Mouse (Mus musculus) liver, adult 2 months (tissue): Measurements from ENCODE around the gene Rbms1. TPM values are rescaled to one million over a fixed set of nuclear protein-coding genes. Genes with fewer than 3 reads are reported as not detected.
"Not testable (repeated sequence)": the region's sequence is repeated elsewhere in the genome, so short reads cannot be mapped to it uniquely, and the experiment has no call there.

Source experiments
- DNase-seq: peaks from one replicate; pipeline ENCODE4 v3.0.0-alpha.2; 2011; ENCODE audit warnings: low read depth, low spot score; ENCODE audit errors: extremely low read depth
- H3K27ac ChIP-seq: fragments of 200-500 bp; replicated peaks from 2 replicates; pipeline ENCODE4 v1.5.1; 2012; ENCODE audit warnings: low read depth, mild to moderate bottlenecking, control low read depth, inconsistent platforms, low read length; ENCODE audit not compliant: insufficient read depth
- H3K27me3 ChIP-seq: fragments of 200-500 bp; 2 replicates; pipeline ENCODE4 v1.6.1; 2012; ENCODE audit warnings: mild to moderate bottlenecking, moderate library complexity, low read length, inconsistent platforms; ENCODE audit not compliant: control insufficient read depth, insufficient read depth
- H3K36me3 ChIP-seq: fragments of 200-500 bp; 2 replicates; pipeline ENCODE4 v1.6.1; 2012; ENCODE audit warnings: low read length, inconsistent platforms; ENCODE audit not compliant: control insufficient read depth, insufficient read depth
- H3K4me1 ChIP-seq: fragments of 200-500 bp; 2 replicates; pipeline ENCODE4 v1.6.1; 2011; ENCODE audit warnings: low read length; ENCODE audit not compliant: control insufficient read depth, insufficient read depth
- H3K4me3 ChIP-seq: fragments of 200-500 bp; 2 replicates; pipeline ENCODE4 v1.5.1; 2011; ENCODE audit warnings: low read depth, mild to moderate bottlenecking, control low read depth, low read length, moderate library complexity; ENCODE audit not compliant: insufficient read depth
- H3K79me2 ChIP-seq: fragments of 200-500 bp; 2 replicates; pipeline ENCODE4 v1.6.1; 2012; ENCODE audit warnings: inconsistent platforms, mild to moderate bottlenecking, low read length, moderate library complexity; ENCODE audit not compliant: control insufficient read depth, insufficient read depth
- H3K9ac ChIP-seq: fragments of 200-500 bp; 2 replicates; pipeline ENCODE4 v1.6.1; 2012; ENCODE audit warnings: low read depth, mild to moderate bottlenecking, control low read depth, inconsistent platforms, low read length
- CTCF ChIP-seq: fragments of 200-500 bp; IDR thresholded peaks from 2 replicates; pipeline ENCODE4 v1.5.1; 2011; ENCODE audit warnings: low read depth, low read length, control low read depth
- POLR2A ChIP-seq: fragments of 200-500 bp; IDR thresholded peaks from 2 replicates; pipeline ENCODE4 v1.6.1; 2011; ENCODE audit warnings: low read length, control low read depth; ENCODE audit not compliant: insufficient read depth; ENCODE audit errors: extremely low read depth
- WGBS: fragments of 180-500 bp; shearing (Covaris S2); methylation state at CpG from one replicate; pipeline ENCODE4 v1.1.7; 2018; 5-methylcytosine and 5-hydroxymethylcytosine counted together
- polyA plus RNA-seq: library from polyadenylated mRNA; depleted of rRNA; stranded (reverse); fragments of >200 nt; gene quantifications from 2 replicates; pipeline ENCODE4 v1.2.3, GENCODE M21; 2012
- total RNA-seq: library from RNA; depleted of rRNA; stranded (reverse); fragments of >200 nt; gene quantifications from 2 replicates; pipeline ENCODE4 v1.2.3, GENCODE M21; 2014

The Rbms1 gene
- total and polyA plus RNA-seq, 2 experiments: 25.8 to 54.6 TPM

GRCm38 (mm10) chr2:60837616-60838015, 125.4 kb downstream of the Rbms1 start:
- H3K4me3 ChIP-seq: no peak overlapping the region
- peak; percentile 62 for DNase-seq
- peaks cover 7% of the 10 kb centered on the region; the same call in 1 of the 2 replicates for H3K79me2 ChIP-seq
- 0 out of 2 replicates have a peak overlapping the region, but pooled peaks have one; percentile 25 for H3K27ac ChIP-seq
- TF ChIP-seq CTCF (no peak), POLR2A (no peak)
- no peaks in the 10 kb centered on the region for H3K27me3 ChIP-seq
- H3K36me3 ChIP-seq: peaks cover 5% of the 10 kb centered on the region; the same call in 1 of the 2 replicates
- H3K4me1 ChIP-seq: peaks cover 16% of the 10 kb centered on the region
- no peak overlapping the region for H3K9ac ChIP-seq
- WGBS: 28% methylated on average over 5 of the region's 5 CpGs

GRCm38 (mm10) chr2:60836237-60836636, 126.8 kb downstream of the Rbms1 start:
- H3K9ac ChIP-seq: no peak overlapping the region
- 95% methylated on average over 7 of the region's 7 CpGs for WGBS
- H3K27me3 ChIP-seq: no peaks in the 10 kb centered on the region
- no peak for DNase-seq
- H3K79me2 ChIP-seq: peaks cover 7% of the 10 kb centered on the region; the same call in 1 of the 2 replicates
- H3K36me3 ChIP-seq: no peaks in the 10 kb centered on the region
- peaks cover 16% of the 10 kb centered on the region for H3K4me1 ChIP-seq
- TF ChIP-seq POLR2A (no peak), CTCF (no peak)
- no peak overlapping the region for H3K4me3 ChIP-seq
- H3K27ac ChIP-seq: peak overlapping the region; percentile 18; the same call in 1 of the 2 replicates

- Histone ChIP-seq H3K79me2 (peaks cover 11% of the 10 kb centered on the region; the same call in 1 of the 2 replicates), H3K4me3 (no peak overlapping the region), H3K9ac (no peak overlapping the region), H3K27me3 (no peaks in the 10 kb centered on the region), H3K36me3 (no peaks in the 10 kb centered on the region), H3K27ac (no peak overlapping the region), H3K4me1 (peaks cover 17% of the 10 kb centered on the region)
- TF ChIP-seq POLR2A: no peak
- no peak for TF ChIP-seq CTCF
- DNase-seq: no peak
- WGBS: 81% methylated on average over 7 of the region's 7 CpGs
Measured at GRCm38 (mm10) chr2:60834293-60834692, 128.7 kb downstream of the Rbms1 start.

- no peak overlapping the region for H3K9ac ChIP-seq
- H3K4me3 ChIP-seq: no peak overlapping the region
- peaks cover 10% of the 10 kb centered on the region; the same call in 1 of the 2 replicates for H3K79me2 ChIP-seq
- H3K4me1 ChIP-seq: peaks cover 7% of the 10 kb centered on the region
- DNase-seq: no peak
- 92% methylated on average over 8 of the region's 8 CpGs for WGBS
- H3K36me3 ChIP-seq: no peaks in the 10 kb centered on the region
- no peaks in the 10 kb centered on the region for H3K27me3 ChIP-seq
- no peak for TF ChIP-seq POLR2A
- no peak for TF ChIP-seq CTCF
- H3K27ac ChIP-seq: no peak overlapping the region
Measured at GRCm38 (mm10) chr2:60832254-60832653, 130.7 kb downstream of the Rbms1 start.

GRCm38 (mm10) chr2:60830464-60830863, 132.5 kb downstream of the Rbms1 start:
- peaks cover 17% of the 10 kb centered on the region; the same call in 1 of the 2 replicates for H3K79me2 ChIP-seq
- not testable (repeated sequence) for H3K9ac ChIP-seq, H3K36me3 ChIP-seq, H3K4me1 ChIP-seq, H3K27ac ChIP-seq, H3K27me3 ChIP-seq, DNase-seq, H3K4me3 ChIP-seq
- 29% methylated on average over 1 of the region's 1 CpGs for WGBS

- Histone ChIP-seq H3K27me3 (no peaks in the 10 kb centered on the region), H3K27ac (no peak overlapping the region), H3K9ac (no peak overlapping the region), H3K79me2 (peaks cover 16% of the 10 kb centered on the region; the same call in 1 of the 2 replicates), H3K4me3 (no peak overlapping the region), H3K4me1 (peaks cover 8% of the 10 kb centered on the region), H3K36me3 (no peaks in the 10 kb centered on the region)
- TF ChIP-seq CTCF: no peak
- TF ChIP-seq POLR2A: no peak
- DNase-seq: peak; percentile 56
- WGBS: 74% methylated on average over 10 of the region's 10 CpGs
Measured at GRCm38 (mm10) chr2:60828908-60829462, 134.0 kb downstream of the Rbms1 start.
